Mouse (Mus musculus): Measurements from ENCODE around the gene 1700017B05Rik. TPM values are rescaled to one million over a fixed set of nuclear protein-coding genes. Genes with fewer than 3 reads are reported as not detected.

1700017B05Rik gene
- polyA plus RNA-seq, 1 experiment from 2014 or later = 39.1 TPM

DNA sequence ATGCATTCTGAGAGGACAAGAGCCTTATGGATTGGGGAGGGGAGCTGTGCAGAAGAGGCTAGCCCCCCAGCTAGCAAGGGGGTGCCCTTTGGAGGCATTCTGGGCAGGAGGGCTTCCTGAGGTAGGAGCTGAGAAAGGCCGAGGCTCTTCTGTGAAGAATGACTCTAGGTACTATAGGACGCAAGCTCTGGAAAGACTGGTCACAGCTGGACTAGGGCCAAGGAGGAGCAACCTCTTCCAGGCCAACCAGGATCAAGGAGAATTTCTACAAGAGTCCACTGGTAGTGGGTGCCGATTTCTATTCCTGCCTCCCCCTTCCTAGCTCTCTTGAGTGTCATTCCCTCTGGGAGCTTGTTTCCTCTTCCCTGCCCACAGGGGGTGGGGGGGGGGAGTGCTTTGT, 20.3 kb upstream of the 1700017B05Rik start:
- 86% methylated on average over 3 of the region's 3 CpGs for WGBS (ENCODE audit: missing documents)
- H3K36me3 ChIP-seq (ENCODE audit: inconsistent target) = no peaks in the 10 kb centered on the region
- H3K4me3 ChIP-seq (ENCODE audit: inconsistent target) = no peak overlapping the region
- no peak overlapping the region for H3K27ac ChIP-seq
- no peaks in the 10 kb centered on the region for H3K79me2 ChIP-seq (ENCODE audit: inconsistent target)

DNA sequence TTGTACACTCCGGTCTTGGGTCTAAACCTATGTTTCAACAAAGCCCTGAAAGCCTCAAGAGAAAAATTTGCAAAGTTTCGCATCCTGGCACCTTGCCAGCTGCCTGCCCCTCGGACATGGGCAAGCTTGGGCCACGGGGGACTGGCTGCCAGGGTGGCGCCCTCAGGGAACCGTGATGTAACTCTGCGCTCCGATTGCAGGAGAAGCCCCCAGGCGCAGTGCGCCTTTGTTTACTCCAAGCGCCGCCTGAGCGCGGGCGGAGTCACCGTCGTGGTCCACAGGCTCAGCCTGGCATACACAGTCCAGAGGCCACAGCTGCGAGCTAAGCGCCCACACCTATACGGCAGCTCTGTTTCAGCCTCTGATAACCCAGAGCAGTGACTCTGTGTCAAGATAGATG, 19.1 kb upstream of the 1700017B05Rik start:
- Histone ChIP-seq H3K79me2 (ENCODE audit: inconsistent target) (no peaks in the 10 kb centered on the region), H3K4me3 (ENCODE audit: inconsistent target) (no peak overlapping the region), H3K27ac (no peak overlapping the region), H3K36me3 (ENCODE audit: inconsistent target) (no peaks in the 10 kb centered on the region)
- 77% methylated on average over 20 of the region's 20 CpGs for WGBS (ENCODE audit: missing documents)

- H3K4me3 ChIP-seq (ENCODE audit: inconsistent target) = no peak overlapping the region
- no peaks in the 10 kb centered on the region for H3K36me3 ChIP-seq (ENCODE audit: inconsistent target)
- no peak overlapping the region for H3K27ac ChIP-seq
- no peaks in the 10 kb centered on the region for H3K79me2 ChIP-seq (ENCODE audit: inconsistent target)
- WGBS (ENCODE audit: missing documents) = 98% methylated on average over 4 of the region's 4 CpGs
Observed at GRCm38 (mm10) chr9:57279441-57279840, 17.0 kb upstream of the 1700017B05Rik start.

- no peak overlapping the region for H3K27ac ChIP-seq
- no peaks in the 10 kb centered on the region for H3K36me3 ChIP-seq (ENCODE audit: inconsistent target)
- no peak overlapping the region for H3K4me3 ChIP-seq (ENCODE audit: inconsistent target)
- 10% methylated on average over 4 of the region's 4 CpGs for WGBS (ENCODE audit: missing documents)
- H3K79me2 ChIP-seq (ENCODE audit: inconsistent target) = no peaks in the 10 kb centered on the region
Observed at GRCm38 (mm10) chr9:57278268-57278667, 15.9 kb upstream of the 1700017B05Rik start.

GRCm38 (mm10) chr9:57276311-57276710, 13.9 kb upstream of the 1700017B05Rik start:
- Histone ChIP-seq H3K27ac (no peak overlapping the region), H3K36me3 (ENCODE audit: inconsistent target) (no peaks in the 10 kb centered on the region), H3K4me3 (ENCODE audit: inconsistent target) (no peak overlapping the region), H3K79me2 (ENCODE audit: inconsistent target) (no peaks in the 10 kb centered on the region)

- Histone ChIP-seq H3K27ac (no peak overlapping the region), H3K4me3 (ENCODE audit: inconsistent target) (no peak overlapping the region), H3K79me2 (ENCODE audit: inconsistent target) (no peaks in the 10 kb centered on the region), H3K36me3 (ENCODE audit: inconsistent target) (no peaks in the 10 kb centered on the region)
- 68% methylated on average over 5 of the region's 6 CpGs for WGBS (ENCODE audit: missing documents)
Observed at GRCm38 (mm10) chr9:57273805-57274494, 11.5 kb upstream of the 1700017B05Rik start.

- 32% methylated on average over 8 of the region's 8 CpGs for WGBS (ENCODE audit: missing documents)
- H3K4me3 ChIP-seq (ENCODE audit: inconsistent target) = no peak overlapping the region
Observed at GRCm38 (mm10) chr9:57272902-57273804, 10.7 kb upstream of the 1700017B05Rik start.

DNA sequence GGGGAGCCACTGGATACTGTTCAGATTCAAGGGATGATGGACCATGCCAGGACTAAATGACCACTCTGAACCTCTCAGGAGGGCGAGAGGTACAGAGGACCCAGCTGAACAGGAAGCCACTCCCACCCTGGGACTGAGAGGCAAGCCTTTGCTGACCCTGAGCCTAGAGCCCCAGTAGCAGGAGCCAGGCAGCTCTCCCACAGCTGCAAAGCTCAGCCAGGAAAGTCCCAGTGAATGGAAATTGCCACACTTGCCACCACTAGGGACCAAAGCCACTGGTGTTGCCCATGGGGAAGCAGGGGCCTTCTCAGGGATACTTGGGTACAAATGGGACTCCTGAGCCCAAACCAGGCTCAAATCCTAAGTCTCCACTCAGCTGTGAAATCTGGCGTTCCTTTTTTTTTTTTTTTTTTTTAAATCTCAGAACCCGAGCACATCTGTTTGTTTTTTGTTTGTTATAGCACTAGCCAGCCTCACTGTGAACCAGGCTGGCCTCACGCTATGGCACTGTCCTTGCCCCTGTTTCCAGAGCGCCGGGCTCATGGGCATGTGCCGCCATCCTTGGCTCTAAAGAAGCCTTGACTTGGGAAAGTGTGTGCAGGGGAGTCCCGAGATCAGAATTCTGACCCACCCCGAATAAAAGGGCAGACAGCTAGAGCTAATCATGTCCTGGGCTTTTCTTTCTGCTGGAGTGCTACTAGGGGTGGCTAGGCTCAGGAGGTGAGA, 9.6 kb upstream of the 1700017B05Rik start:
- no peaks in the 10 kb centered on the region for H3K79me2 ChIP-seq (ENCODE audit: inconsistent target)
- no peaks in the 10 kb centered on the region for H3K36me3 ChIP-seq (ENCODE audit: inconsistent target)
- no peak overlapping the region for H3K27ac ChIP-seq
- WGBS (ENCODE audit: missing documents) = 85% methylated on average over 7 of the region's 9 CpGs
- H3K4me3 ChIP-seq (ENCODE audit: inconsistent target) = no peak overlapping the region

More at GRCm38 (mm10) chr9:57272902-57273804, 10.7 kb upstream of the 1700017B05Rik start:
- Histone ChIP-seq H3K27ac (no peak overlapping the region), H3K36me3 (ENCODE audit: inconsistent target) (no peaks in the 10 kb centered on the region), H3K79me2 (ENCODE audit: inconsistent target) (no peaks in the 10 kb centered on the region)

DNA sequence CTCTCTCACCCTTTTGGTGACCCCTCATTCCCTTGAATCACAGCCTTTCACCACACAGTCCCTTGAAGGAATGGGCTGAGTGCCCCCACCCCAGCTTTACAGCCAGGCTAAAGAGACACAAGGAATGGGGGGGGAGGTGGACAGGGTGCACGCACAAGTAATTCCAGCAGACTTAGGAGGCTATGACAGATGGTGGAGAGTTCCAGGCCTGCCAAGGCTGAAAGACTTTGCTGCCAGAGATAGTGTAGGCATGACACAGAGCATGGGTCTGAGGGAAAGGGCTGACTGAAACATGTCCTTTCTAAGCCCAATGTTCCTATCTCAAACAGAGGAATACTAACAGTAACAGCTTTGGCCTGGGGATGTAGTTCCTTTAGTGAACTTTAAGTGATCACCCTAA, 8.7 kb upstream of the 1700017B05Rik start:
- Histone ChIP-seq H3K79me2 (ENCODE audit: inconsistent target) (no peaks in the 10 kb centered on the region), H3K27ac (no peak overlapping the region), H3K4me3 (ENCODE audit: inconsistent target) (no peak overlapping the region), H3K36me3 (ENCODE audit: inconsistent target) (no peaks in the 10 kb centered on the region)
- WGBS (ENCODE audit: missing documents) = 100% methylated on average over 1 of the region's 1 CpGs

DNA sequence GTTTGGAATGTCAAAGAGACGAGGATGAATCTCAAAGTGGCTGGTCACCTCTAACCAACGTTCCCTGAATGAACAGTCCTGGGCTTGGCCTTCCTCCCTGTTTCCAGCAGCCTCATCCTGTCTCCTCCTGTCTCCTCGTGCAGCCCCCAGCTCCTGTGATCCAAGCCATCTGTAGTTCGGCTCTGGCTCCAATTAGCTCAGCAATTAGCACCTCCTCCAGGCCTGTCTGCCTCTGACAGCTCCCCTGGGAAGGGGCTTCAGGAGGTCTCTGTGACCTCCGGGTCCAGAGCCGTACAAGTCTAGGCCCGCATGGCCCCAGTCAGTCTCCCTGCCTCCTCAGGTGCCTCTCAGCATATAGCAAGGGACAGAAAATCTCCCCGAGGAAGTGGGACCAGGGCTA, 8.0 kb upstream of the 1700017B05Rik start:
- H3K4me3 ChIP-seq (ENCODE audit: inconsistent target) = no peak overlapping the region
- no peak overlapping the region for H3K27ac ChIP-seq
- no peaks in the 10 kb centered on the region for H3K79me2 ChIP-seq (ENCODE audit: inconsistent target)
- 94% methylated on average over 8 of the region's 8 CpGs for WGBS (ENCODE audit: missing documents)
- H3K36me3 ChIP-seq (ENCODE audit: inconsistent target) = no peaks in the 10 kb centered on the region

GRCm38 (mm10) chr9:57269384-57269783, 7.0 kb upstream of the 1700017B05Rik start:
- 75% methylated on average over 1 of the region's 1 CpGs for WGBS (ENCODE audit: missing documents)
- Histone ChIP-seq H3K27ac (no peak overlapping the region), H3K4me3 (ENCODE audit: inconsistent target) (no peak overlapping the region), H3K79me2 (ENCODE audit: inconsistent target) (no peaks in the 10 kb centered on the region), H3K36me3 (ENCODE audit: inconsistent target) (no peaks in the 10 kb centered on the region)

DNA sequence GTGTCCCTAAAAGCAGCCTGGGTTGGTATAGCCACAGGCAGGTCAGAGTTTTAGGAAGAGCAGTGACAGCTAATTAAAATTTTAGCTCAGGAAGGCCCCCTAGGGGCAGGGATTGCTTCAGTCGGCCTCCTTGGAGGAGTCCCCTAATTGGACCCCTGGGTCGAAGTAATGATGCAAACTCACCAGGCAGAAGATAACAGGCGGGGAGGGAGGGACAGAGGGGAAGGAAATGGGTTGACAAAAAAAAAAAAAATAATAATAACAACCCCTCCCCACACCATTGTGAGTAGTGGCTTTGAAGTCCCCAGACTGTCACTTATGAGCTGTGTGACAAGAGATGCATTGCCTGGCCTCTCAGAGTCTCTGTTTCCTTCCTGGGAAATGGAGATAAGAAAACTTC, 6.2 kb upstream of the 1700017B05Rik start:
- no peaks in the 10 kb centered on the region for H3K79me2 ChIP-seq (ENCODE audit: inconsistent target)
- H3K4me3 ChIP-seq (ENCODE audit: inconsistent target) = no peak overlapping the region
- H3K27ac ChIP-seq = no peak overlapping the region
- WGBS (ENCODE audit: missing documents) = 22% methylated on average over 3 of the region's 3 CpGs
- H3K36me3 ChIP-seq (ENCODE audit: inconsistent target) = no peaks in the 10 kb centered on the region

GRCm38 (mm10) chr9:57268078-57268477, 5.7 kb upstream of the 1700017B05Rik start:
- Histone ChIP-seq H3K4me3 (ENCODE audit: inconsistent target) (no peak overlapping the region), H3K36me3 (ENCODE audit: inconsistent target) (no peaks in the 10 kb centered on the region), H3K79me2 (ENCODE audit: inconsistent target) (no peaks in the 10 kb centered on the region), H3K27ac (no peak overlapping the region)
- 28% methylated on average over 10 of the region's 10 CpGs for WGBS (ENCODE audit: missing documents)

GRCm38 (mm10) chr9:57267421-57267820, 5.0 kb upstream of the 1700017B05Rik start:
- H3K4me3 ChIP-seq (ENCODE audit: inconsistent target) = no peak overlapping the region
- WGBS (ENCODE audit: missing documents) = 95% methylated on average over 5 of the region's 5 CpGs
- no peaks in the 10 kb centered on the region for H3K36me3 ChIP-seq (ENCODE audit: inconsistent target)
- H3K27ac ChIP-seq = no peak overlapping the region
- H3K79me2 ChIP-seq (ENCODE audit: inconsistent target) = no peaks in the 10 kb centered on the region

DNA sequence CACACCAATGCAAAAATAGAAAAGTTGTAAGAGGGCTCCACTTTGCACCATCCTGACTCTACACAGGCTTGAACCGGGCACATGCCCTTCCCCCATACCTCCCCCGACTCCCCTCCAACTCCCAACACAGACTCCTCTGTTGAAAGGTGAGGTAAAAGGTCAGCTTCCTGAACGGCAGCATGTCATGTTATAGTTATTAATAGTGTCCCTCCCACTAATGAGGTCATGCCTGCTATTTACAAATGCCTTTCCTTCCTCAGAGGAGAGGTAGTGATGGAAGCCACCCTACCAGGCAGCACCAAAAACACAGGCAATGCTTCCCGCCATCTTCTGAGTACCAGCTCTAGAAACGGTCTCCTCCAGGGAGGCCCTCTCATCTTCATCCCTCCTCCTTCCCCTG, 2.7 kb upstream of the 1700017B05Rik start:
- H3K79me2 ChIP-seq (ENCODE audit: inconsistent target) = peaks cover 18% of the 10 kb centered on the region
- WGBS (ENCODE audit: missing documents) = 70% methylated on average over 5 of the region's 5 CpGs
- no peak overlapping the region for H3K4me3 ChIP-seq (ENCODE audit: inconsistent target)
- H3K36me3 ChIP-seq (ENCODE audit: inconsistent target) = no peaks in the 10 kb centered on the region
- H3K27ac ChIP-seq = no peak overlapping the region
